Mouse (Mus musculus) right cerebral cortex, adult 2 months (tissue): ENCODE measurements at regions not wholly inside any gene's neighbourhood (a gene's known extent, or its start where the extent isn't known, plus 50 kb on each side); places are given as distances from the start of the nearest gene placed in this dataset.

Source experiments
- DNase-seq, 2 experiments: peaks; one replicate each; pipeline ENCODE4 v3.0.0; 2021 to 2022; ENCODE audit warnings: low spot score in 2 of 2

- no peak for DNase-seq
These were observed 60.6 kb upstream of the Tas2r134 start for GRCm38 (mm10) chr2:51566554-51567246.

- DNase-seq: no peak
These were observed 63.4 kb upstream of the Tas2r134 start for GRCm38 (mm10) chr2:51563881-51564280.

DNA sequence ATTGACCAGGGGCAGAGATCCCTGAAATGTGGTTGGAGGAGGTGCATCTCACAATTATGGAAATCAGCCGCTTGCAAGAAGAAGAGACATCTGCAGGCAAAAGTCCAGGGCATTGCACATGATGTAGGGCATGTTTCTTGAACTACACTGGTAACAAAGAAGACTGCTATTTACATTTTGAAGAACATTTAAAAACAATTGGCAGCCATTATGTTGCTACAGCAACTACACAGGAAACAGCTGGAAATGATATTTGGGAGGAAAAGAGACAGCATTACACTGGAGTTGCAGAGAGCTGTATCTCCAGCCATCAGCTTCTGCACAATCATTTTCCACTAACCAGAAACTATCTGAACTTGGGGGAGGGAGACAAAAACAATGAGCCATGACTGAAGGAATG is 64.1 kb upstream of the Tas2r134 start:
- DNase-seq: no peak

DNA sequence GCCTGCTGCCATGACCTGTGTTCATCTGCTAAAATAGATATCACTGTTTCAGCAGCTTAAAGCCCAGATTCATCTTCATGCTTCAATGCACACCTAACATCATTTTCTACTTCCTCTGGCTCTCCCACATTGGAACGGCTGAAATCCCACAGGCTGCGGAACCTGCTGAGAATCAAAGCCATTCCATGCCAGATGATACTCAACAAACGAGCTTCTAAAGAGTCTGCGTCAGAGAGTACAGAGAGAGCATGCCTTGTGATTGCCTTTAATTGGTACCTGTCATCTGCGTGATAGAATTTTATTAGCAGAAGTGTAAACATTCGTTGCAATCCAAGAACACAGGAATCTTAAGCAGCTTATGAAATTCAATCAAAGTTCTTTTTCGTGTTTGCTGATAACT is 76.4 kb upstream of the Tas2r134 start:
- no peak for DNase-seq

GRCm38 (mm10) chr2:51549125-51549524 is 78.2 kb upstream of the Tas2r134 start:
- DNase-seq: no peak

DNA sequence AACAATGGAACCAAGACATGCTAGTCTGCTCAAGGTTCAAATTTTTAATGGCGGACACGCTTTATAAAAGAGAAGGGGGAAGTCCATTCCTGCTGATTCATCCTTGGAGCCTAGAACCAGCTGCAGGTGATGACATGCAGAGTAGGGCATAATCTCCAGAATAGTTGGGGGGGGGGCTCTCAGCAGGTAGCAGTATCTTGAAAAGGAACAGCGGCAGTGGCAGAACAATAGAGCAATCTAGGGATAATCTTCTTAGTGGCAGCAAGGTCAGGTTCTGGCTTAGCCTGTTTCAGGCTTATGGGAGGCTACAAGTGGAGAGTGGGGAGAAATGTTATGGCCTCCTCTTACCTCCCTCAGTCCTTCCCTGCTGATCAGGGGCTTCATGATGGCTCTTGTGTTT is 81.1 kb upstream of the Tas2r134 start:
- DNase-seq: no peak

- no peak for DNase-seq
These were observed 83.4 kb upstream of the Tas2r134 start for GRCm38 (mm10) chr2:51543949-51544348.

GRCm38 (mm10) chr2:51542272-51542671 is 85.0 kb upstream of the Tas2r134 start:
- no peak for DNase-seq

GRCm38 (mm10) chr2:51532709-51533414 is 94.4 kb upstream of the Tas2r134 start:
- no peak for DNase-seq

GRCm38 (mm10) chr2:51531106-51531839 is 96.0 kb upstream of the Tas2r134 start:
- no peak for DNase-seq

GRCm38 (mm10) chr2:51522766-51523165 is 104.5 kb upstream of the Tas2r134 start:
- DNase-seq: no peak

GRCm38 (mm10) chr2:51509220-51510011 is 117.9 kb upstream of the Tas2r134 start:
- no peak for DNase-seq

DNA sequence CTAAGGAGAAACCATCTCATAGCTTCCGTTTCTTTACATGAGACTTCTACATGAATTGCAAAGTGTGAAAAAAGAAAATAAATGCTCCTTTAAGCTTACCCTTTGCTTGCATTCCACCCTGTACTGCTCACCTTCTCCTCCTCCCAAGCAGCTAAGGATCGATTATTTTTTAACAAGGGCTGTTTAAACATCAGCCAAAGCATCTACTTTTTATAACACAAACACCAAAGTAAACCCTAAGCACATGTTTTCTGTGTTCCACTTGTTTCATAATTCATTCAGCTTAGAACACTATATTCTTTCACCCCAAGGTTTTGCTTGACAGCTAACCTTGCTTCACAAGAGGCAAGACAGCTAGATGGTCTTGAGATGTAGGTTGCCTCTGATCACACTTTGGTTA is 129.4 kb upstream of the Tas2r134 start:
- DNase-seq: no peak

GRCm38 (mm10) chr2:51473753-51474152 is 153.6 kb upstream of the Tas2r134 start:
- no peak for DNase-seq

GRCm38 (mm10) chr2:51467027-51467694 is 160.2 kb upstream of the Tas2r134 start:
- no peak for DNase-seq

DNA sequence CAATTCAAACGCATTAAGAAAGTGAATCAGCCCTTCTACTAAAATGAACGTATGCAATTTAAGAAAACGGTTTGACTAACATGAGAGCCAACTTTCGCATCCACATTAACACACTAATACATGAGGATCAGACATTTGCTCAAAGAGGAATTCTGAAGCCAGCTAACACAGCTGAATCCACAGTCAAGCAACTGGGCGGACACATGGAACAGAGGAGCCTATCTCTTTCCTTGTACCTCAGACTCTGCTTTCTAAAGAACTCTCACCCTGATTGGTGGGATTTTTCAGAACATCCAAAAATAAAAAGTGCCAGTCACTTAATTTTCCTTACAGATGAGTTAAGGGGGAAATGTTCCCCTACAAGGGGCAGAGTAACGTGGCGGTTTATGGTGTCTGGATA is 161.3 kb upstream of the Tas2r134 start:
- DNase-seq: no peak

- no peak for DNase-seq
These were observed 161.7 kb upstream of the Tas2r134 start for GRCm38 (mm10) chr2:51465576-51465975.

GRCm38 (mm10) chr2:51464356-51464755 is 163.0 kb upstream of the Tas2r134 start:
- DNase-seq: no peak

DNA sequence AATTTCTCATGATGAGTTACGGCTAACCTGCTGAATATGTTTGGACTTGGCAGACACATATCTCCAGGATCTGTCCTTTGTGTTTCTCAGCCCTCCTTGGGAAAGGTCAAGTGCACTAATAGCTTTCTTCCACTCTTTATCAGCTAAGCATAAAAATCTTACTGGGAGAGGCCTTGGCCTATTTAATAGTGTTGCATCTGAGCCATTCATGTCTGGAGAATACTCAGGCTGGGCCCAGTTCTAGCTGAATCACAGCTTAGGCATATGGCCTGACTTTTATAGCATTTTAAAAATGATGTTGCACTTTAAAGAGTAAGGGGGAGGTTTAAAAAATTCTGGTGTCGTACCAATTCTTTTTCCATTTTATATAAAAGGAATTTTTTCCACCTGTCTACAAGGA is 166.4 kb upstream of the Tas2r134 start:
- no peak for DNase-seq

- no peak for DNase-seq
These were observed 167.8 kb upstream of the Tas2r134 start for GRCm38 (mm10) chr2:51459486-51459885.

- peak in 1 of 2 experiments; percentile 10 for DNase-seq
These were observed 169.6 kb upstream of the Tas2r134 start for GRCm38 (mm10) chr2:51457717-51458116.
